Mouse (Mus musculus) embryo, embryonic 10.5 days (tissue): Measurements from ENCODE around the gene Ap3b2.
A peak's percentile ranks its signal among the peaks of the same experiment; 100 is the strongest.

Experiments used
- DNase-seq: peaks from one replicate; pipeline ENCODE4 v3.0.0-alpha.2; 2015; ENCODE audit warnings: low spot score

The Ap3b2 gene

DNA sequence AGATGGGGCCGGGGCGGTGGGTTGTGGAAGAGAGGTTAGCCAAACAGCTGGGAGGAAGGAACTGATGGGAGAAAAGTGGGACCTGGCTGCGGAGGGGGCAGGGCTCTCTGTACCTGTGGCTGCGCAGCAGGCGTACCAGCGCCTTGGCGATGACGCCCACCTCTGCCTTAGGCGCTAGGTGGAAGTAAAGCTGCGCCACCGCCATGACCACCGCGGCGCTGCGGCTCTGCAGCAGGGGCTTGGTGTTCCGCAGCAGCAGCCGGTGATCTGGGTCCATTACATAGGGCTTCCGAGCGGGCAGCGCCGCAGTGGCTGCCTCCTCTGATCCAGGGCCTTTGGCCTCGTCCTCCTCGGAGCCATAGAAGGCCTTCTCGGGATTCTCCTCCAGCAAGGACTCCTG is 16.9 kb downstream of the Ap3b2 start:
- peak; percentile 37 for DNase-seq

DNA sequence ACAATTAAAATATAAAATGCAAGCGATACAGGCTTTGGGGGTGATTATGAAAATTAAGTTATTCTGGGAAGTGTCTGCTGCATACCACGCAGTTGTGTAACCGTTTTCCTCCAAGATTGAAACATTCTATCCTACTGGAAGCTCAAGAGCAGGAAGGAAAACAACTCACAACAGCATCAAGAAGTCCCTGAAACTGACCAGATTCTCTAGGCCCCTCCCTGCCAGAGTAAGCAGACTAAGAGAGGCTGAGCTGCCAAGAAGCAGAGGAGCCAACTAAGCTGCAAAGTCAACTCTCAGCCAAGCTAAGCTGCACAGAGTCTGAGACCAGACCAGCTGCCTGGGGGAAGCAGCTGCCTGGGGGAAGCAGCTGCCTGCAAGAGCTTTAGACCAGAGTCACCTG is 18.5 kb downstream of the Ap3b2 start:
- no peak for DNase-seq

DNA sequence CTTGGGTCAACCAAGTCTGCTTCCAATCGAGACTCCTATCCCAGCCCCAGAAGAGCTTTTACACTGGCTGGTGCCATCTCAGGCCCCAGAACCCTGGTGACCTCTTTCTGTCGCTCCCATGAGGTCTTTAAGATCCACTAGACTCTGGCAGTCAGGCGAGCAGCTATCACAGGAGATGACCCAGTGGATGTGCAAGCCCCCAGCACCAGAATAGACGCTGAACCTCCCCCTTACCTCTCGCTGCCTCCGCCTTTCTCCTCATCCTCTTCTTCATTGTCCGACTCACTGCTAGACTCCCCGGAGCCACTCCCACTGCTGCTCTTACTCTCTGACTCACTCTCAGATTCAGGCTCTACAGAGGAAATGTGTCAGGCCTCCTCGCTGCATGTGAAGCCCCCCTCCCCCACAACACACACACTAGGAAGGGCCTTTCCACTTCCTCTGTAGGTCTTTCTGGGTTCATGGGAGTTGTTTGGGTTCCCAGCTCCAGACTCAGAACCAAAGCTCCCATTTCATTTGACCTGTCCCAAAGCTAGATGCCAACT is 28.7 kb downstream of the Ap3b2 start:
- no peak for DNase-seq

DNA sequence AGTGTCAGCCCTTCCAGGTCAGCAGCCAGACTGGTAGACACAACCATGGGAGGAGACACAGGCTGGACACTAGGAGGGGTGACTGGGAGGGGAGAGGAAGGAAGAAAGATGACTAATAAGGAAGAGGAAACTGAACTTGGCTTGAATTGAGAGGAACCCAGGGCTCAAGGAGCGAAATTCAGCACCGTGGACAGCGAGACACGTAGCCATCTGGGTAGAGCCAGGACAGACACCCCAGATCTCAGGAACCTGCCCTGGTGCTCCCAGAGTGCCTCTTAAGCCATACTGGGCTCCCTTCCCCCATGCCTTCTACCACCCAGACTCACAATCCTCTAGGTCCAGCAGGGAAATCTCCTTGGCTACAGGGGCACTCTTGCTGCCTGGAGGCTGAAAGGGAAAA is 29.6 kb downstream of the Ap3b2 start:
- DNase-seq, result peak; percentile 72

DNA sequence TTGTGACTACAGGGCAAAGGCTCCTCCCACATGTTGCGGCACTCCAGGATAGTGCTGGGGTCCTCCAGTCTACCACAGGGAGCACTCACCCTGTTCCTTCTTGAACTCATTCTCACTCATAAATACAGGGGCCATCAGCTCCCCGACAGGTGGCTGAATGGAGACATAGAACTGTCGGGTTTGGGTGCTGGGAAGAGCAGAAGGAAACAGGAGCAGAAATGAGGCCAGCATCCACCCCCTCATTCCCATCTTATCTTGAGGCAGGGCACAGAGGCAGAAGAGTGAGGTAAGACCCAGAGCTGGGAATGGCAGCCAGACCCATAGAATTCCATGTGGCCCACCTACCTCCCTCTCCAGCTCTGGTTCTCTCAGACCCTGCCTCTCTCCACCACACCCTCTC is 30.9 kb downstream of the Ap3b2 start:
- no peak for DNase-seq

DNA sequence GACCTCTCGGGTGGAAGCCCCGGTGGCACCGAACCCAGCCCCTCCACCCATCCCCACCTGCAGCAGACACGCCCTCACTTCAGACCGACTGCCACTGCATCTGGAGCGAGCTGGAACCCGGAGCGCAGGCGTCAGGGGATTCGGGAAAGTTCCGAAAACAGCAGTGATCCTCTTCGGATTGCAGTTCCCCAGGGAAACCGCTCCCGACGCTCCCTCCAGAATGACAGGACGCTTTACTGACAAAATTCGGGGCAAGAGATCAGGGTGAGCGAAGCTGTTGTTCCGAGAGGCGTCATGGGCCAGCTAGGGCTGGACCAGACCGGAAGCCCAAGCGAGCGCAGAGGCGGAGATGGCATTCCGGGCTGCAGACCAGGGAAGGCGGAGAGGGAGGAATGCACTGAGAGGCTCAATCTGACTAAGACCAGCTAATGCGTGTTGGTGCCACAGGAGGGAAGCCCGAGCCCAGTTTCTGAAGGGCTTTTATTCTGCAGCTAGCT is 38.5 kb downstream of the Ap3b2 start, which contains the start of gene Cpeb1:
TSS of gene Cpeb1 (minus strand) at position 311 of the 497 bp plus-strand sequence.
- peak; percentile 66 for DNase-seq

DNA sequence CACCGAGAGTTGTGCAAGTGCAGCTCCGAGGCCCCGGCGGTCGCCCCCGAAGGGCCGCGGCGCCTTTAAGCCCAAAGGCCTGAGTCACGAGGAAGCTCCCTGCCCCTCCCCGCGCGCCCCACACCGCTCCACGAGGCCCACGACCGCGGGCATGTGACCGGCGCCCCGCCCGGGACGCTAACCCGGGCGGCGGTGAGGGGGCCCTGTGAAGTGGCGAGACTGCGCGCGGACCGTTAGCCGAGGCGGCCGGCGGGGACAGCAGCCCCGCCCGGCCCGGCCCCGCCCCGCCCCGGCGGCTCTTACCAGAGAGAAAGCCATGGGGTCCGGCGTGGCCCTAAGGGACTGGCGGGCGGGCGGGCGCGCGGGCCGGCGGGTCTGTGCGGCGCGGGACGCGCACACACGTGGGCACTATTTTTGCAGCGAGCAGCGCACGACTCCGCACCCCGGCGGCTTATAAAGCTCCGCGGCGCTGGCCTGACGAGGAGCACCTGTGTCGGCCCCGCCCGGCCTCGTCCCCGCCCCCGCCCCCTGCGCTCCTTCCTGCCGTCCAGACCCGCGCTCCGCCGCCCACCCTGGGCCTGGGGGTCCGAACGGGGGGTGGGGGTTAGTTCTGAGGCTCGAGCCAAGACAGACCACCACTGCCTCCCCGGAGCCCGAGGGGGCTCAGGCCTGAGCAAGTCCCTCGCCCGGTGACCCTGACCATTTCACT is 39.2 kb downstream of the Ap3b2 start:
- DNase-seq, result peak; percentile 46

DNA sequence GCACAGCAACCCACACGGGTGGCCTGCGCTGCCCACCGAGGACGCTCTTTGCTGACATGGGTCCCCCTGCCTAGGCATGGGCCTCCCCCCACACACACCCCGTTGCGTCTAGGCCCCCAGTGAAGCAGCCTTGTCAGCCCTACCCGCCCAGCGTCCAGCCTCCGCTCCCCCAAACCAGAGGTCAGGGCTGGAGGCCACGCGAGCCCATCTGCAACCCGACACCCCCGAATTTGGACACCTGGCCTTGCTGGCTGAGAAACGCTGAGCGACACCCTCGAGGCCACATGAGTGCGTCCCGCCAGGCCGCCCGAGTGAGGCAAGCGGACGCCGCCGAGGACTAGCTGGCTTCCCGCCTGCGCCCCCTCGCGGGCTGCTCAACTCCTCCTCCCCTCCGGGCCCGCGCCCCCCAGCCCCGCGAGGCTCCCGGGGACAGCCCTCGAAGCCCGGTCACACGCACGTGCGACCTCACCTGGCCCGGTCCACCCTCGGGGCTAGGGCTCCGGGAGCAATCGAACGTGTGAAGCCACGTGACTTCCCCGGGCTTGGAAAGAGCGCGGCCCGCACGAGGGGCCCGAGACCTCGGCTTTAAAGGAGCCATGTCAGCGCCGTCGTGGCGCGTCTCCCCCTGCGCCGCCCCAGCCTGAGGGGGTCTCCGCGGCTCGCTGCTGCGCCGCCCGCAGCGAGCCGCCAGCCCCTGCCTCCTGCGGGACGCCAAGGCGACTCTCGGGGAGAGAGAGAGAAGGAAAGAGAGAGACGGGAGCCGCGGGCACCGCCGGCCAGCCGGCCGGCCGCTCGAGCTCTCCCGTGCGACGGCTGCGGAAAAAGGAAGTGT is 40.1 kb downstream of the Ap3b2 start:
- DNase-seq, result peak; percentile 59

DNA sequence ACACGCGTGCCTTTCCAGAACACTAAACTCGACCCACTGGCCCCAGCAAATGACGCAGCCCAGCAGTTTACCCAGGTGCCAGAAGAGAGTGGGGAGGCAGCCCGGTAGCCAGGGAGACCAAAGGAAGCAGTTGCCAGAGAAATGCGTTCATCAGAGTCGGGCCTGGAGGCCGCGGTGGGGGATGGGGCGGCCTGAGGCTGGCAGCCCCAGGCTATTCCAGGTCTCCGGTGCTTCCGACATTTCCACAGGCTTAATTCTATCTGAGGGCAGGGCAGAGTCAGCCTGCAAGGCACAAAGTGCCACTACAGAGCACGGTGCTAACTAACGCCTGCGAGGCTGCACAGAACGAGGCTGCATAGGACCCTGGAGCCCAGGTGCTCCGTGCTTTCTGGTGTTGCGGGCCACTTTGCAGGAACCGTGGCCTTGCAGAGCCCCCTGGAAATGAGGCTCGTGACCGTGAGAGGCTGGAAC is 40.7 kb downstream of the Ap3b2 start:
- DNase-seq, result peak; percentile 56
